Mouse (Mus musculus): Measurements from ENCODE around the gene Prune2. TPM values are rescaled to one million over a fixed set of nuclear protein-coding genes. Genes with fewer than 3 reads are reported as not detected.

Gene Prune2
- total RNA-seq, 2 experiments from 2014 or later = 0.09 TPM; not detected in 1

- no peak for ATAC-seq (replicated peaks; ENCODE audit: low FRiP score, poor library complexity, severe bottlenecking)
These were observed 36.2 kb downstream of the Prune2 start for GRCm38 (mm10) chr19:16992151-16992550.

DNA sequence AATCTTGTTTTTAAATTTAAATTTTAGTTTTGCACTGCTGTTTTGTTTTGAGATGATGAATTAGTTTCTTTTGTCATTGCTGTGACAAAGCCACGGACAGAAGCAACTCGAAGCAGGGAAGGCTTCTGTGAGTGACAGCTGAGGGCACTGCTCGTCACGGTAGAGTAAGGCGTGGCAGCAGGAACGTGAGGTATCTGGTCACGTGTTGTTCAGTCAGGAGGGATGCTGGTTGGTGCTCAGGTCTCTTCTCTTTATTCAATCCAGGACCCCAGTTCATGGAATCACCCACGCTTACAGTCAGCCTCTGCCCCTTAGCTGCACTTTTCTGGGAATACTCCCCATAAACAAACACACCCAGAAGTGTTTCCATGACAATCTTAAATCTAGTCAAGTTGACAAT, 38.3 kb downstream of the Prune2 start:
- ATAC-seq (replicated peaks; ENCODE audit: low FRiP score, poor library complexity, severe bottlenecking) = no peak

DNA sequence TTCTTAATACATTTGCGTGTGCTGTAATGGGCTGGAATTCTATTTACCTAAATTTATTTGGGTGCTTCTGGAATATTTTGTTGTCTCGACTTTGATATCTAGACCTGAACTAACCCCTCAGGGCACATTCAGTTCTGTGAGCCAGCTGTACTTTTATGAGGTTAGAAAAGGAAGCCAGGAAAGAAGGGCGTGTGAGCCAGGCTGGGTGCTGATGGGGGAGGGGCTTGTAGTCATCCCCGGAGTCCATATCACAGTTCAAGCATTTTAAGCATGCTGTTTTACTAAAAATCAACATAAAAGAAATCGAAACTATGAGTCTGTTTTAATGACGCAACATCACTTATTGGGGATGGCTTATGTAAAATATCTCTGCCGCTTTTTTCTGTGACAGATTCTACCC, 42.0 kb downstream of the Prune2 start:
- ATAC-seq (replicated peaks; ENCODE audit: low FRiP score, poor library complexity, severe bottlenecking) = no peak

- ATAC-seq (replicated peaks; ENCODE audit: low FRiP score, poor library complexity, severe bottlenecking) = no peak
These were observed 50.4 kb downstream of the Prune2 start for GRCm38 (mm10) chr19:17006220-17006907.

- ATAC-seq (replicated peaks; ENCODE audit: low FRiP score, poor library complexity, severe bottlenecking) = no peak
These were observed 55.5 kb downstream of the Prune2 start for GRCm38 (mm10) chr19:17011261-17011995.

DNA sequence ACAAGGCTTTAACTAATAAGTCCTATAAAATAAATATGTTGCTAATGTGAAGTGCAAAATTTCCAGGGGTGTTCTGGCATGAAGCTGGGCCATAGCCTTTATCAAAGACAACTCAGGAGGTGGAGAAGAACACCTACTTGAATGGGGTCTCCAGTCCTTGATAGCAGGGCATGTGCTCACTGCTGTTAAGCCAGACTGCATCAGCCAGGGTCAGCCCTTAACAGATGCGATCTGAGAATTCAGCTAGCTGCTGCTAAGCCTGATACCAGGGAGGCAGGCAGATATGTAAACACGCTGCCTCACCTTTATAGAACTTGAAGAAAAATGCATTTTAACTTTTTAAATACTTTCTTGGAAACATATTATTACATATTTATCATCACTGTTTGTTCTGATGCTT, 57.2 kb downstream of the Prune2 start:
- no peak for ATAC-seq (replicated peaks; ENCODE audit: low FRiP score, poor library complexity, severe bottlenecking)

GRCm38 (mm10) chr19:17014337-17015124, 58.6 kb downstream of the Prune2 start:
- no peak for ATAC-seq (replicated peaks; ENCODE audit: low FRiP score, poor library complexity, severe bottlenecking)

GRCm38 (mm10) chr19:17024748-17025147, 68.8 kb downstream of the Prune2 start:
- no peak for ATAC-seq (replicated peaks; ENCODE audit: low FRiP score, poor library complexity, severe bottlenecking)

DNA sequence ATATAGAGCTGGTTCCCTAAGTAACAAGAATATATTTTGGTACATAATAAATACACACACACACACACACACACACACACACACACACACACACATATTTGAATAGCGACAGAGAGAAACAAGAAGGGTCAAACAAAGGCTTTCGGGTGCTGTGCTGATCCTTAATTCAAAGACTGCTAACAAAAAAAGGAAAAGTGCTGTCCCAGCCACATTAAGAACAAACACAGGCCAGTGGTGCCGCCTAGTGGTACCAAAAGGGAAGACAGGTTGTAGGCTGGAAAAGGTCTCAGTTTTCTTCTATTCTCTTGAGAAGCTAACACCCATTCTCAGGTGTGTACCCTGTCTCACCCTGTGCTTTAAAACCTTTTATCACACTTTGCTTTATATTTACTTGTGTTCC, 74.4 kb downstream of the Prune2 start:
- ATAC-seq (replicated peaks; ENCODE audit: low FRiP score, poor library complexity, severe bottlenecking) = no peak

DNA sequence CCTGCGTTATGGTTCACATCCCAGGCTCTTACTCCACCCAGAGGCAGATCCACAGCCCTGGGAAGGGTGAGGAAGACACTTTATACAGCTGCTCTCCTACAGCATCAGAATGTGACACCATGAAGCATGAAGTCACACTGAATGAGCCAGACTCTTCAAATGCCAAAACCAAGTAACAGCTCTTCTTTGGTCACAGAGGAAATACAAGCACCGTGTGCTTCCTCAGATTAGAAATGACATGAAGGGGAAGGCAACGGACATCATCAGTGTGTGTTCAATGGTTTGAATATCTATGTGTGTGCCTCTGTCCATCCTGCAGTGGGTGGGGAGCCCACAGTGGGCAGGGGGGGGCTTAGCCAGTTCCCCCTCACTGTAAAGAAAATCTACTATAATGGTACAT, 76.4 kb downstream of the Prune2 start:
- ATAC-seq (replicated peaks; ENCODE audit: low FRiP score, poor library complexity, severe bottlenecking) = no peak

DNA sequence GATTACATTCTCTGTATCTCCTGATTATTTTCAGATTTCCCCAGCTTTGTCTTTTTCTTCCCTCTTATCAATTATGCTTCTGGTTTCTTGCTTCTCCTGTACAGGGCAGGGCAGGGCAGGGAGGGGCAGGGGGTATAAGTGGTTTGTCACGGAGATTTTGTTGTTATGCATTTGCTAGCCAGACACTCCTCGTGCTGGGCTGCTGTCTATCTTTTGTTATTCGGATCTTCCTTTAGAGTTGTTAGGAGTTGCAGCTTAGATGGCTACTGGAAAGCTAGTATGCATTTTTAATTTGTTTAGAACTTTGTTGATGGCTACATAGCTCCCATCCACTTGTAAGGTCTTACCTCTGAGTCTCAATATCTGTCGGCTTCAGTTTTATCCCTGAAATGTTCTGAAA, 91.0 kb downstream of the Prune2 start:
- no peak for ATAC-seq (replicated peaks; ENCODE audit: low FRiP score, poor library complexity, severe bottlenecking)

DNA sequence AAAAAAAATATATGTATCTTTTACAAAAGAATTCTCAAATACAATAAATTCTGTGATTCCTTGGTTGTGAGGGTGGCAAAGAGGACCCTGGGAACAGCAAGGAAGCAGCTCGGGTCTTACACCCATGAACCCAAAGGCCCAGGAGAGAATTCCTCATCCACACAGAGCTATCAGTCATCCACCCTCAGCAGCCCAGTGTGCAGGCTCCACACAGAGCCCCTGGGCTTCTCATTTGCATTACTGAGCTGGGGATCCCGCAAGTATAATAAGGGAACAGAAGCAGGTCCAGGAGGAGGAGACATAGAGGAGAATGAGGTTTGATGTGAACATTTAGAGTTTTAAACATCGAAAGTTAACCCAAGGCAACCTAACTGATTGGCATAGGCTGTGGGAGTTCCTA, 100.0 kb downstream of the Prune2 start:
- ATAC-seq (replicated peaks; ENCODE audit: low FRiP score, poor library complexity, severe bottlenecking) = no peak

DNA sequence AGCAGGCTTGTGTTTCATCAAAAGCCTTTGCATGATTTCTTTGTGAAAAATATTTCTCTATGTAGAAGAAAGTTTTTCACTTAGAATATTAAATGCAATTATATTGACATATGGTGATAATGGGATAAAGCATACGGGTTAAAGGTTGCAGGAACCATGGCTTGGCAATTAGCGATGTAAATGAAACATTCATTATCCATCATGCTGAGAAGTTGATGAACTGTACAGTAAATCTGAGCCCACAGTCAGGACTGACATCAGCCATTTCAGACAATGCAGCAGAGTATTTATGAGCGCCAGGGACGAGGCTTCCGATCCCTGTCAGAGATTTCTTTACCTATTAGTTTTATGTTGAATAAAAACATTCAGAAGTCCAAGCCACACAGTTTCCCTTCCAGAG, 104.2 kb downstream of the Prune2 start:
- ATAC-seq (replicated peaks; ENCODE audit: low FRiP score, poor library complexity, severe bottlenecking) = no peak

- ATAC-seq (replicated peaks; ENCODE audit: low FRiP score, poor library complexity, severe bottlenecking) = no peak
These were observed 108.5 kb downstream of the Prune2 start for GRCm38 (mm10) chr19:17064421-17064820.

GRCm38 (mm10) chr19:17069067-17069466, 113.1 kb downstream of the Prune2 start:
- no peak for ATAC-seq (replicated peaks; ENCODE audit: low FRiP score, poor library complexity, severe bottlenecking)

DNA sequence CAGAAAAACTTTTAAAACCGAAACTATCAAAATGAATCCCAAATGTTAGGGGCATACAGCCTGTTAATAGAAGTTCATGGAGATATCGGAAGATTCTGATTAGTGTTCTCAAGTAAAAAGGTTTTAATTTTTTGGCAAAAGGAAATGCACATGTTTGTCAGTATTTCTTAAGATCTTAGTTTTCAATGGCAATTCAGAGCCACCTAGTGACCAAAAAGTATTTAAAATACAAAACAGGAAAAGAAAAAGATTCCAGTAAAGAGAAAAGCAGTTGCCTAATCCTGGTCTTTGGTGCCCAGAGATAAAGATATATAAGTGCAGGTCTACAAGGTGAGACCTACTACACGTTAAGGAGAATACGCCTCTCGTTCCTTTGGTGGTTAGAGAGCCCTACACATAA, 115.3 kb downstream of the Prune2 start:
- no peak for ATAC-seq (replicated peaks; ENCODE audit: low FRiP score, poor library complexity, severe bottlenecking)

DNA sequence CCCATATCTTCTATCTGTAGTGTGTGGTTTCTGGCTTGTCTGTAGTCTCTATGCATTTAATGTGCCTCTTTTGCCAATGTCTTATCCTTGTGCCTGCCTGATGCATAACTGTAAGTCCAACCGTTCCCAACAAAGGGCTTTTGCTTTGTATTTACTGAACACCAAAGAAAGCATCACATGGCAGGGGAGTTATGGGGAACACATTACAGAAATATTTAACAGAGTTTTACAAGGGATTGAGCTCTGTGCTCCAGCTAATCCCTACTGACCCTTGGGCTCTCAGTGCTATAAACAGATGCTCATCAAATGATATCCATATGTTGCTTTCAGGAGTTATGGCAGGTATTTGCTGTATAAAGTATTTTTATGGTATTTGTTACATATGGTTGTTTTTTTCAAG, 116.3 kb downstream of the Prune2 start:
- ATAC-seq (replicated peaks; ENCODE audit: low FRiP score, poor library complexity, severe bottlenecking) = no peak

GRCm38 (mm10) chr19:17078643-17079316, 122.9 kb downstream of the Prune2 start:
- no peak for ATAC-seq (replicated peaks; ENCODE audit: low FRiP score, poor library complexity, severe bottlenecking)

GRCm38 (mm10) chr19:17081382-17081781, 125.5 kb downstream of the Prune2 start:
- no peak for ATAC-seq (replicated peaks; ENCODE audit: low FRiP score, poor library complexity, severe bottlenecking)

DNA sequence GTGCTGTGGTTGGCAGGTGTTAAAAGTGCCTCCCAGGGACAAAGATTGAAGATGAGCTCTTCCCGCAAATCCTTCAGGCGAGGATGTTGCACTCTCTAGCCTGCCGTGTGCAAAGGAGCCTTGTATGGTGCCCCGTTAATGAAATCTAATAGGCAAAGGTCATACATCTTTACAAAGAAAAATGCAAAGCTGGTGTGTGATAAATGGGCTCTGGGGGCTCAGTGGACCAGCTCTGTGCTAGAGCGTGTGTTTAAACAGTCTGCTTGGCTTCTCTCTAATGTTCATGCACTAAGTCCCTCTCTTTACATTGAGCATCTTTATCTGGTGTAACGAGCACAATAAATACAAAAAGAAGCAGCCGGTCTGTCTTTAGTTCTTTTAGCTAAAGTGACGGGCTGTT, 138.1 kb downstream of the Prune2 start:
- no peak for ATAC-seq (replicated peaks; ENCODE audit: low FRiP score, poor library complexity, severe bottlenecking)
